ENCODE assay signal across 20 mouse cellular contexts in genomic region chr14:27862299-27862698, GRCm38 (mm10).
DNase-seq lines count a peak whose midpoint lies in the region; ATAC-seq and TF ChIP-seq lines count a peak whose summit lies in the region.
"Had no signal": no experiment of that assay in that cellular context is flagged by ENCODE, and none has a peak within 500 bp of the region (broad histone marks: within the 10 kb centered on the region; RNA-seq: fewer than 3 reads in every experiment).

No protein-coding gene starts in this region.

- H3K4me1 ChIP-seq in ES-E14 (ENCODE audit: control insufficient read depth in 2 of 2, insufficient read depth in 2 of 2, low read length in 2 of 2, poor library complexity in 1 of 2) = no peaks in the 10 kb centered on the region
- no peaks in the 10 kb centered on the region for H3K4me1 ChIP-seq in liver, embryonic 11.5 days (replicated peaks; ENCODE audit: control insufficient read depth, insufficient read depth, low read length)
- H3K4me1 ChIP-seq: hindbrain, embryonic 15.5 days; limb, embryonic 13.5 days; midbrain, embryonic 12.5 days had no signal

- in situ Hi-C loops in ES-E14 (cut with MboI; ENCODE audit: low sequenced_read_pairs in 2 of 2, unreplicated experiment in 2 of 2) = no loop called here

- DNase-seq in cerebellum, adult 9-10 months = peak; percentile 39
- DNase-seq in cerebellum, adult 11 months = no peak
- DNase-seq in left cerebral cortex, adult 18-20 months (ENCODE audit: low spot score in 2 of 2) = peak; percentile 32 to 46
- DNase-seq in left cerebral cortex, postnatal 36 days (ENCODE audit: low spot score in 2 of 2) = no peak
- DNase-seq in ES-E14 (ENCODE audit: low read depth, low spot score) = no peak
- DNase-seq in cerebellum, adult 9-11 months = peak; percentile 25
- DNase-seq in liver, embryonic 11.5 days (ENCODE audit: low spot score) = no peak
- DNase-seq: adrenal gland, postnatal 25 days; gastrocnemius, postnatal 10 days; kidney, adult 2 months; lung, embryonic 14.5 days; right cerebral cortex, postnatal 14 days; thymus, postnatal 36 days had no signal

- no peaks in the 10 kb centered on the region for H3K9me3 ChIP-seq in ES-E14 (ENCODE audit: control insufficient read depth, insufficient read depth, low read depth, low read length)
- no peaks in the 10 kb centered on the region for H3K9me3 ChIP-seq in liver, embryonic 11.5 days (ENCODE audit: control insufficient read depth, low read length)
- H3K9me3 ChIP-seq: hindbrain, embryonic 15.5 days; limb, embryonic 13.5 days; midbrain, embryonic 12.5 days had no signal

- intact Hi-C loops in left cerebral cortex, postnatal 36 days (cut with DNase I) = no loop called here

- no peak overlapping the region for H3K27ac ChIP-seq in ES-E14 (ENCODE audit: insufficient read depth, low read depth, low read length, poor library complexity, severe bottlenecking)
- no peak overlapping the region for H3K27ac ChIP-seq in liver, embryonic 11.5 days (ENCODE audit: low read depth, low read length)
- H3K27ac ChIP-seq: hindbrain, embryonic 15.5 days; kidney, postnatal 0 days; limb, embryonic 13.5 days; liver, embryonic 14.5 days; midbrain, embryonic 12.5 days had no signal

- no peak overlapping the region for H3K4me2 ChIP-seq in liver, embryonic 11.5 days
- H3K4me2 ChIP-seq: heart, embryonic 11.5 days; hindbrain, embryonic 15.5 days; limb, embryonic 13.5 days; lung, embryonic 14.5 days; midbrain, embryonic 12.5 days had no signal

- no peaks in the 10 kb centered on the region for H3K36me3 ChIP-seq in ES-E14 (ENCODE audit: control insufficient read depth, insufficient read depth, low read length, poor library complexity, severe bottlenecking)
- H3K36me3 ChIP-seq in liver, embryonic 11.5 days (ENCODE audit: control insufficient read depth, insufficient read depth, low read length) = no peaks in the 10 kb centered on the region
- H3K36me3 ChIP-seq: hindbrain, embryonic 15.5 days; limb, embryonic 13.5 days; midbrain, embryonic 12.5 days had no signal

- H3K27me3 ChIP-seq in liver, embryonic 11.5 days (replicated peaks; ENCODE audit: control insufficient read depth, insufficient read depth, low read length) = no peaks in the 10 kb centered on the region
- H3K27me3 ChIP-seq: hindbrain, embryonic 15.5 days; midbrain, embryonic 12.5 days had no signal

- ATAC-seq in liver, embryonic 11.5 days (replicated peaks; ENCODE audit: low FRiP score) = no peak
- ATAC-seq: forebrain, embryonic 14.5 days had no signal

- H3K9ac ChIP-seq in ES-E14 (ENCODE audit: insufficient read depth, low read depth, low read length, poor library complexity, severe bottlenecking) = no peak overlapping the region
- H3K9ac ChIP-seq in liver, embryonic 11.5 days (ENCODE audit: low read depth, low read length) = no peak overlapping the region
- H3K9ac ChIP-seq: hindbrain, embryonic 15.5 days; limb, embryonic 13.5 days; liver, embryonic 14.5 days; lung, embryonic 14.5 days; midbrain, embryonic 12.5 days had no signal

- H3K4me3 ChIP-seq in ES-E14 (ENCODE audit: insufficient read depth in 1 of 2, low read depth in 1 of 2, low read length in 2 of 2, poor library complexity in 1 of 2, severe bottlenecking in 1 of 2) = no peak overlapping the region
- H3K4me3 ChIP-seq in liver, embryonic 11.5 days (ENCODE audit: low read depth, low read length) = no peak overlapping the region
- H3K4me3 ChIP-seq: hindbrain, embryonic 15.5 days; limb, embryonic 13.5 days; midbrain, embryonic 12.5 days had no signal

TF ChIP-seq in ES-E14, 5 proteins besides CTCF, POLR2A, EP300 and RAD21:
- peak; percentile 57 for TF ChIP-seq MAFK (IDR thresholded peaks at IDR 0.05; ENCODE audit: insufficient read depth, low read depth, low read length)
- no peak for TF ChIP-seq ZNF384 (IDR thresholded peaks at IDR 0.05; ENCODE audit: low read depth, low read length)

Comparison
In these comparisons a context has a peak if more than half of its experiments do, and no peak if none do; other contexts are left out.
1. DNase-seq: peak in cerebellum, adult 9-10 months (single experiment), left cerebral cortex, adult 18-20 months (2 of 2) and cerebellum, adult 9-11 months (single experiment); none in cerebellum, adult 11 months (single experiment), left cerebral cortex, postnatal 36 days (0 of 2), ES-E14 (single experiment) and liver, embryonic 11.5 days (single experiment).